Mouse (Mus musculus): ENCODE results near the gene Zfp513.

- TF ChIP-seq POLR2A (IDR thresholded peaks at IDR 0.05; ENCODE audit: extremely low read depth, insufficient read depth, low read length), result no peak
- peak; percentile 30; the same call in 1 of the 2 replicates for TF ChIP-seq CTCF (IDR thresholded peaks at IDR 0.05; ENCODE audit: low read depth, low read length)
These were observed 19.3 kb upstream of the Zfp513 start for GRCm38 (mm10) chr5:31221304-31221945.
